Mouse (Mus musculus): ENCODE data around the gene 0610010K14Rik. TPM values are rescaled to one million over a fixed set of nuclear protein-coding genes. Genes with fewer than 3 reads are reported as not detected.

0610010K14Rik gene
- total and polyA plus RNA-seq, 3 experiments: 20.2 to 100 (median 64.9) TPM

DNA sequence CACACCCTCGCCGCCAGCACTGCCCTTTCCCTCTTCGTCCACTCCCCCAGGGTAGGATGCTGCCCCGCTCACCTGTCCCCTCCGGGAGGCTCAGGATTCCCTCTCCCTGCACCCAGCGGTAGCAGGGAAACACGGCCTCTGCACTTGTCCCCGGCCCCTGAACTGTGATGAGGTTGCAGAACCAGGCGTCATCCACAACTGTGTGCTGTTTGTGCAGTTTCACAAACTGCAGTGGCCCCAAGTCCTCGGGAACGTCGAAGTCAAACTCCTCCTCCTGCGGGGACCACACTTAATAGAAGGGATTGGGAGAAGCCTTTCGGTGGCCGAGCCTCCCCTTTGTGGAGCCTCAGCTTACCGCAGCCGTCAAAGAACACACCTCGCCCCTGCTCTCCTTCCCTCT lies 16.6 kb upstream of the 0610010K14Rik start:
- Histone ChIP-seq H3K36me3 (replicated peaks) (no peaks in the 10 kb centered on the region), H3K4me3 (ENCODE audit: low read depth, low read length) (no peak overlapping the region)
- no peak for ATAC-seq (ENCODE audit: extremely low read depth, insufficient number of reproducible peaks, low FRiP score, poor library complexity, severe bottlenecking)

DNA sequence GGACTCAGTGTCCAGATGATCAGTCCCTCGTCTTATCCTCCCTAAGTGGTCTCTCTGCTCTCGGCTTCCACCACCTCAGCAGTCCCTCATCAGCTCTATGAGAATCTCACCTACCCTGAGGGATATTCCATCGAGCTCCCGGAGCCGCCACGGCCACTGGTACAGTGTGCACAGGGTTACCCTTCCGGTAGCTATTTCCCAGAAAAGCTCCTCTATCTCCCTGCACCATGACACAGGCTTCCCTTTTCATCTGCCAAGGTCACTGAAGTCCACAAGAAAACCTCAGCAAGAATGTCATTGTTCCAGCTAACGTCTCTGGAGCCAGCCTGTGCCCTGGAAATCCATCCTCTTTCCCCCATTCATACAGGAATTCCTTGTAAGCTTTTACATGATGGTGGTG lies 14.1 kb upstream of the 0610010K14Rik start:
- Histone ChIP-seq H3K9me3 (replicated peaks) (no peaks in the 10 kb centered on the region), H3K27me3 (ENCODE audit: insufficient read depth, low read length) (peaks cover 56% of the 10 kb centered on the region), H3K4me3 (ENCODE audit: low read depth, low read length) (no peak overlapping the region), H3K36me3 (replicated peaks) (no peaks in the 10 kb centered on the region), H3K4me1 (ENCODE audit: insufficient read depth, low read depth, low read length) (no peaks in the 10 kb centered on the region; the same call in 1 of the 2 replicates)
- TF ChIP-seq TAL1 (conservative IDR thresholded peaks at IDR 0.05; ENCODE audit: low read depth, low read length) (no peak), CTCF (IDR thresholded peaks at IDR 0.05; ENCODE audit: low read depth, low read length) (no peak), GATA1 (IDR thresholded peaks at IDR 0.05; ENCODE audit: borderline replicate concordance, low read length) (no peak), POLR2AphosphoS5 (IDR thresholded peaks at IDR 0.05; ENCODE audit: insufficient replicate concordance, low read depth, low read length) (no peak), GATA2 (IDR thresholded peaks at IDR 0.05; ENCODE audit: borderline replicate concordance, low read depth, low read length) (no peak)
- ATAC-seq (ENCODE audit: extremely low read depth, insufficient number of reproducible peaks, low FRiP score, poor library complexity, severe bottlenecking) (no peak), DNase-seq (ENCODE audit: low spot score) (no peak)

More for the DNA sequence above, 16.6 kb upstream of the 0610010K14Rik start:
- Histone ChIP-seq H3K9me3 (replicated peaks) (no peaks in the 10 kb centered on the region), H3K4me1 (ENCODE audit: insufficient read depth, low read depth, low read length) (no peaks in the 10 kb centered on the region), H3K27me3 (ENCODE audit: insufficient read depth, low read length) (peaks cover 62% of the 10 kb centered on the region)
- no peak for TF ChIP-seq TAL1 (conservative IDR thresholded peaks at IDR 0.05; ENCODE audit: low read depth, low read length)
- no peak for TF ChIP-seq POLR2AphosphoS5 (IDR thresholded peaks at IDR 0.05; ENCODE audit: insufficient replicate concordance, low read depth, low read length)
- DNase-seq (ENCODE audit: low spot score): no peak

DNA sequence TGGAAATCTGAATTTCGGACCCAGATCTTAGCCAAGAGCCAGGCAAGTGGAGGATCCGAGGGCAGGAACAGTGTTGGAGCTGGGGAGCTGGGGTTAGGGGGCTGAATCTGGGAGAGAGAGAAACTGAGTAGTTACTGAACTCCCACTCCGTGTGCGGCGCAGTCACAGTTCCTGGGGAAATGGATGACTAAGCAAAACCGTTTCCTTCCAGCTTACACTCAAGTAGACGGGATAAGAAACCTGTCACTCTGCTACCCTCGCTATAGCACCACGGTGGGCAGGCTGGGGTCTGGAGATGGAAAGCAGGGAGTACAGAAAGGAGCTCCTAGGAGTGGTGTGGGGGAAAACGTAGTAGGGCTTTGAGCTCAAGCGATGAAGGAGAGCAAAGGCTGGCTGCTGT lies 12.4 kb upstream of the 0610010K14Rik start:
- Histone ChIP-seq H3K27me3 (ENCODE audit: insufficient read depth, low read length) (peaks cover 57% of the 10 kb centered on the region), H3K36me3 (replicated peaks) (no peaks in the 10 kb centered on the region), H3K4me1 (ENCODE audit: insufficient read depth, low read depth, low read length) (peaks cover 2% of the 10 kb centered on the region; the same call in 1 of the 2 replicates), H3K4me3 (ENCODE audit: low read depth, low read length) (no peak overlapping the region), H3K9me3 (replicated peaks) (no peaks in the 10 kb centered on the region)
- TF ChIP-seq GATA1 (IDR thresholded peaks at IDR 0.05; ENCODE audit: borderline replicate concordance, low read length) (no peak), POLR2AphosphoS5 (IDR thresholded peaks at IDR 0.05; ENCODE audit: insufficient replicate concordance, low read depth, low read length) (no peak), GATA2 (IDR thresholded peaks at IDR 0.05; ENCODE audit: borderline replicate concordance, low read depth, low read length) (no peak)
- no peak for ATAC-seq (ENCODE audit: extremely low read depth, insufficient number of reproducible peaks, low FRiP score, poor library complexity, severe bottlenecking)
- no peak for DNase-seq (ENCODE audit: low spot score)

DNA sequence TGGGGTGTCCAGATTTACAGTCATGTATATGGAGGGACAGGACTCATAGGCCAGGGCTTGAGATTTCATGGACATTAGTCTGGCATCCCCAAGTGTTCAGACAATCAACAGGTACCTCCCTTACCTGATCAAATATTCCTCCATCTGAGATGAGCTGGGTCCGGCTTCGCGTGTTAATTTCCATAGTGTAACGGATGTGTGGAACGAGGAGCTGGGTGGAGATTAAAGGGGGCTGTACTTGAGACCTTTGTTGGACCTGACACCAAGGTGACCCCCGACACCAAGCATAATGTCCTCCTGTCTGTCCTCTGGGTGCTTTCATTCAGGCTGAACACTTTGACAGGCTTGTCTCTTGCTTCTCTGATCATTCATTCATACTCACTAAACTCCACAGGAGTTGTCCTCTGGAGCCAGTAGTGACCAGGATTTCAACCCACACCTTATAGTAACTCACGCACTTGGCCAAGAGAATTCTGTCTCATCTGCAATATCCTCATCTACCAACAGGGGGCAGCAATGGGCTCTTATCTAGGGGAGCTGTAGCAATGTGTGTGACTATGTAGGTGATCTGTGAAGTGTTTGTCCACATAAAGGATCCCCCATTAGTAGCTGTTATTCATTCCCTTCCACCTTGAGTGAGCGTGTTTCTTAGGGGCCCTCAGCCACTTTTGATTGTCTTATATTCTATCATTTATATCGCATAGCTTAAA lies 9.6 kb upstream of the 0610010K14Rik start:
- Histone ChIP-seq H3K4me3 (ENCODE audit: low read depth, low read length) (no peak overlapping the region), H3K4me1 (ENCODE audit: insufficient read depth, low read depth, low read length) (peaks cover 5% of the 10 kb centered on the region; the same call in 1 of the 2 replicates), H3K27me3 (ENCODE audit: insufficient read depth, low read length) (peaks cover 50% of the 10 kb centered on the region), H3K36me3 (replicated peaks) (no peaks in the 10 kb centered on the region), H3K9me3 (replicated peaks) (no peaks in the 10 kb centered on the region)
- ATAC-seq (ENCODE audit: extremely low read depth, insufficient number of reproducible peaks, low FRiP score, poor library complexity, severe bottlenecking) (no peak), DNase-seq (ENCODE audit: low spot score) (peak; percentile 43)
- no peak for TF ChIP-seq TAL1 (conservative IDR thresholded peaks at IDR 0.05; ENCODE audit: low read depth, low read length)
- peak; percentile 93 for TF ChIP-seq CTCF (IDR thresholded peaks at IDR 0.05; ENCODE audit: low read depth, low read length)

DNA sequence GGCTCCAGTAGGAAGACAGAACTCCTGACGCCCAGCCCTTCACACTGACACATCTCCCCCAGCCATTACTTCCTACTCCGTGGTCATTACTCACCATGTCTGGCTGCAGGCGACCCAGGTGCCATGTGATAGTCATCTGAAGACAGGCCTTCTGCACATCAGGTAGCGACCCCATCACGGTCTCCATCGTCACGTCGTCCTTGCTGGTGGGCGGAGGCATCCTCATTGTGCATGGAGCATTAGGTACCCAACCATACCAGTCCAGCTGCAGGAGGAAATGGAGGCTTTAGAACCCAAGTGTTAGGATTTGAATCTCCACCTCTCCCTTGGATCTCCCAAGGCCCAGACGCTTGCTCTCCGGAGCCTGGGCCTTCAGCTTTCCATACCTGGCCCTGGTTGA lies 4.9 kb upstream of the 0610010K14Rik start:
- Histone ChIP-seq H3K4me3 (ENCODE audit: low read depth, low read length) (no peak overlapping the region), H3K4me1 (ENCODE audit: insufficient read depth, low read depth, low read length) (peaks cover 31% of the 10 kb centered on the region), H3K9me3 (replicated peaks) (no peaks in the 10 kb centered on the region), H3K27me3 (ENCODE audit: insufficient read depth, low read length) (peaks cover 29% of the 10 kb centered on the region), H3K36me3 (replicated peaks) (peaks cover 5% of the 10 kb centered on the region)
- TF ChIP-seq CTCF (IDR thresholded peaks at IDR 0.05; ENCODE audit: low read depth, low read length): no peak
- no peak for TF ChIP-seq POLR2AphosphoS5 (IDR thresholded peaks at IDR 0.05; ENCODE audit: insufficient replicate concordance, low read depth, low read length)
- no peak for TF ChIP-seq TAL1 (conservative IDR thresholded peaks at IDR 0.05; ENCODE audit: low read depth, low read length)
- TF ChIP-seq GATA2 (IDR thresholded peaks at IDR 0.05; ENCODE audit: borderline replicate concordance, low read depth, low read length): no peak
- TF ChIP-seq GATA1 (IDR thresholded peaks at IDR 0.05; ENCODE audit: borderline replicate concordance, low read length): no peak
- ATAC-seq (ENCODE audit: extremely low read depth, insufficient number of reproducible peaks, low FRiP score, poor library complexity, severe bottlenecking) (no peak), DNase-seq (ENCODE audit: low spot score) (no peak)

DNA sequence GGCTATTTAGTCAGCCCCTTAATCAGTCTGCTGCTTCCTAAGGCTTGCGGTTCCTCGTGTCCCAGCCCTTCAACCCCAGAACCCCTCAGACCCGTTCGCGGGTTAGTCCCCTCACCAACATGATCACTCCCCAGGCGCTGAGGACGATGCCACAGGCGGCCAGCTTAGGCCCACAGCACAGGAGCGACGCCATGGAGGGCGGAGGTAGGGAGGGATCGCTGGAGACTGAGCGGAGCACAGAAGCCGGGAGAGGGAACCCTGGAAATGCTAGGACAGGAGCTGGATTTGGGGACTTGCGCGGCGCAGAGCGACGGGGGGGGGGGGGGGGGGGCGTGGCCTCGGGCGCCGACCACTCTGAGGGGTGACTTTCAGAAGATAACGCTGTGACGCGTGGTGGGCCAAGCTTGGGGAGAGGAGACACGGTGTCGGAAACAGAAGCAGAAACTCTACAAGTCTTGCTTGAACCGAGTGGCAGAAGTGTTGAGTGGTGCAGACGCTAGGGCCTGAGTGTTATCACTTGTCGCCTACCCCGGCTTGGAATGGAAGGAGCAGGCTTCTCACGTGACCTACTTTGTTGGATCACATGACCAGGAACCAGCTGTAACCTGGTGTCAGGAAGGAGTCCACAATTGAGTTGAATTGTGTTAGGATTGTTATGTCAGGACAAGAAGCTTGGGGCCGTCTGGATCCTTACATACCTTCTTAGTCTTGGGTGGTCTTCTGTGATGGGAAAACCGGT lies 2.0 kb upstream of the 0610010K14Rik start, which contains the start of the genes Gm21988 and Rnasek:
Gene Gm21988, minus strand, starts transcription at position 290 of the 739 bp plus-strand sequence.
Gene Rnasek, minus strand, starts transcription at position 302 of the 739 bp plus-strand sequence.
- ATAC-seq (ENCODE audit: extremely low read depth, insufficient number of reproducible peaks, low FRiP score, poor library complexity, severe bottlenecking): peak; percentile 43
- peak within 1 kb of the TSS; percentile 90 for H3K4me3 ChIP-seq (ENCODE audit: low read depth, low read length)
- peaks cover 14% of the 10 kb centered on the region for H3K27me3 ChIP-seq (ENCODE audit: insufficient read depth, low read length)
- peaks cover 26% of the 10 kb centered on the region for H3K36me3 ChIP-seq (replicated peaks)
- no peak for TF ChIP-seq GATA1 (IDR thresholded peaks at IDR 0.05; ENCODE audit: borderline replicate concordance, low read length)
- TF ChIP-seq GATA2 (IDR thresholded peaks at IDR 0.05; ENCODE audit: borderline replicate concordance, low read depth, low read length): no peak
- no peak for TF ChIP-seq TAL1 (conservative IDR thresholded peaks at IDR 0.05; ENCODE audit: low read depth, low read length)
- TF ChIP-seq CTCF (IDR thresholded peaks at IDR 0.05; ENCODE audit: low read depth, low read length): no peak
- TF ChIP-seq POLR2AphosphoS5 (IDR thresholded peaks at IDR 0.05; ENCODE audit: insufficient replicate concordance, low read depth, low read length): no peak
- no peaks in the 10 kb centered on the region for H3K9me3 ChIP-seq (replicated peaks)
- H3K4me1 ChIP-seq (ENCODE audit: insufficient read depth, low read depth, low read length): peaks cover 55% of the 10 kb centered on the region
- peak; percentile 63 for DNase-seq (ENCODE audit: low spot score)
